Mouse (Mus musculus) liver (tissue): ENCODE data around the gene Zfp628.

ENCODE experiments used
- DNase-seq: peaks from one replicate; pipeline ENCODE4 v3.0.0-alpha.2; 2020; ENCODE audit warnings: mixed read lengths

The Zfp628 gene

DNA sequence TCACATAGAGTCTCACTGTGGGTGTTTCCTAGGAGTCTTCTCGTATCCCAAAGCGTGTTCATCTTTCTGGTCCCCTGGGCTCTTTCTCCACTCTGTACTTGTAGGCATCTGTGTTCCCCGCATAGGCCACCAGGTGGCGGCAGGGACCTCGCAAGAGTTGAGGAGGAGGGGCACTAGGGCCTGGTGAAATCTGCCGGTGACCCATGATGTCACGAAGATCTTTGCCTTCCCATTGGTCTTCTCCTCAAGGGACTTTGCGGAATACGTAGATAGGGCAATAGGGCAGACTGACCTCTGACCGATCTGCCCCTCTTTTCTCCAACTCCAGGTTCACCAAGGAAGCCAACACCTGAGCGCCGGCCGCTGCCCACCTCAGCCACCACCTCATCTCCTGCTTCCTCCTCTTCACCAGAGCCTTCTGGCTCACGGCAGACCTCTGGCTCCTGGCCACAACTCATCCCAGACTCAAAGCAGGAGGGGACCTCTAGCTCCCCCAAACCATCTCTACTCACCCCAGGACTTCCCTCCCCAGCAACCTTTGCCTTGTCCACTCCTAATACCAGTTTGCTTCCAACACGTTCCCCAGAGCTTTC lies 28.3 kb downstream of the Zfp628 start:
- peak; percentile 88 for DNase-seq

GRCm38 (mm10) chr7:4947855-4948254 lies 32.8 kb downstream of the Zfp628 start:
- no peak for DNase-seq

GRCm38 (mm10) chr7:4948386-4948785 lies 33.4 kb downstream of the Zfp628 start:
- no peak for DNase-seq

GRCm38 (mm10) chr7:4950561-4951342 lies 35.7 kb downstream of the Zfp628 start:
- DNase-seq = no peak

- no peak for DNase-seq
These were observed 38.9 kb downstream of the Zfp628 start for GRCm38 (mm10) chr7:4953815-4954445.

GRCm38 (mm10) chr7:4957361-4957760 lies 42.3 kb downstream of the Zfp628 start:
- no peak for DNase-seq

GRCm38 (mm10) chr7:4963527-4963926 lies 48.5 kb downstream of the Zfp628 start:
- no peak for DNase-seq

DNA sequence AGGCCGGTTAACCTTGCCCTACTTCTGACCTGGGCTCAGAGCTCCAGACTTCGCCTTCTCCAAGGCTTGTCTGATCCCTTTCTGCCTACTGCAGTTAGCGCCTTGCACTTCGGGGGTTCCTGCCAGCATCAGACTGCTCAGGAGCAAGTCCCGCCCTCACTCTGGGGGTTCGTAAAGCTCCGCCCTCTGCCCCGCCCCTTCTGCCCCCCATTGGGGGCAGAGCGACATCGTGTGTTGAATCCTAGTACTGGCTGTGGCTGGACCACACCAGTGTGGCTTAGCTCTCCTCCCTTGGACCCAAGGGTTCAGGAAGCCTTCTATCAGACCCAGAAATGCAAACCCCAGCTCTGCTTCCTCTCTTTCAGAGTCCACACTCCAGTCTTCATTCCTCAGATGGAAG lies 49.3 kb downstream of the Zfp628 start, which contains the start of gene Sbk2:
Sbk2 (minus strand) TSS at position 135 of the 400 bp plus-strand sequence.
- peak; percentile 78 for DNase-seq

DNA sequence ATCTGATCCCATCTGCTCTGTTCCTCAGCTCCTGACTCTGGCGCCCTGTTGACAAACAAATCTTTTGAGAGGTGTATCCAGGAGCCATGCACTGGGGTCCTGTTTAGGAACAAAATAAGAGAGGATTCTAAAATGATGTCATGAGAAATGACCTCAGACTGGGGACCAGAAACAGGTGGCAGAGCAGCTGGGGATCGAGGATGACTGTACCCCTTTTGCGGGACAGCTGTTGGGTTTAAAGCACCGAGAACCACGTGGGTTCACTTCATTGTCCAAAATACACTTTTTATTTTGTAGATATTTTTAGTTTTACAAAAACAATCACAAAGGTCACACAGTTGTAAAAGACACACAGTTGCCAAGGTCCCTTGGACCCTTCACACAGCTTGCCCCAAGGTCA lies 50.0 kb downstream of the Zfp628 start:
- no peak for DNase-seq

GRCm38 (mm10) chr7:4971068-4971467 lies 56.1 kb downstream of the Zfp628 start, which contains the start of gene Sbk3:
TSS of gene Sbk3 (minus strand) at chr7:4971168.
- no peak for DNase-seq
